Mouse (Mus musculus): ENCODE results near the gene Ninl. TPM values are rescaled to one million over a fixed set of nuclear protein-coding genes. Genes with fewer than 3 reads are reported as not detected.

The Ninl gene
- total RNA-seq, 1 experiment, result 22.4 TPM

DNA sequence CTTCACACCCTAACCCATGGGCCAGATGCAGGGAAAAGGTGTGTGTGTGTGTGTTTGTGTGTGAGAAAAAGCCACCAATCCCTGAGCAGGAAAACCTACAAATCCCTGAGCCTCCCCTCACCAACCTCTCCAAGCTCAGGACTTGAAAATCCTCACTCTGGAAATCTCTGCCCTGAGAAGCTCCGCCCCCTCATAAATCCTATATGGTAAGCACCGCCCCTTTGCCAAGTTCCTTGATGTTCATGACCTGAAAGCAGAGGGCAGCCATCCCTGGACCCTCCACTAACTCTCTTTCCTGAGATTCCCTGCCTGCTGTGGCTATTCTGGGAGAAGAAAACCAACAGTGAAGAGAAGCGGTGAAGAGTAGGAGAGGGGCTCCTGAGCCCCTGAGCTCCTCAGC lies 40.2 kb downstream of the Ninl start:
- Histone ChIP-seq H3K4me1 (ENCODE audit: control insufficient read depth in 2 of 2, insufficient read depth in 2 of 2, low read length in 2 of 2, poor library complexity in 1 of 2) (peaks cover 1 to 11% of the 10 kb centered on the region in 2 experiments; a peak in 1 of 4 replicates), H3K9ac (ENCODE audit: insufficient read depth, low read depth, low read length, poor library complexity, severe bottlenecking) (0 out of 2 replicates have a peak overlapping the region, but pooled peaks have one; percentile 10), H3K4me3 (ENCODE audit: insufficient read depth in 1 of 2, low read depth in 1 of 2, low read length in 2 of 2, poor library complexity in 1 of 2, severe bottlenecking in 1 of 2) (no peak overlapping the region), H3K27ac (ENCODE audit: insufficient read depth, low read depth, low read length, poor library complexity, severe bottlenecking) (no peak overlapping the region), H3K9me3 (ENCODE audit: control insufficient read depth, insufficient read depth, low read depth, low read length) (no peaks in the 10 kb centered on the region), H3K36me3 (ENCODE audit: control insufficient read depth, insufficient read depth, low read length, poor library complexity, severe bottlenecking) (no peaks in the 10 kb centered on the region)
- no peak for DNase-seq (ENCODE audit: low read depth, low spot score)
- in situ Hi-C loops (cut with MboI; ENCODE audit: low sequenced_read_pairs in 2 of 2, unreplicated experiment in 2 of 2), result no loop called here
- no peak for TF ChIP-seq CHD2 (IDR thresholded peaks at IDR 0.05; ENCODE audit: low read depth, low read length)
- TF ChIP-seq ZNF384 (IDR thresholded peaks at IDR 0.05; ENCODE audit: low read depth, low read length), result no peak
- no peak for TF ChIP-seq HCFC1 (IDR thresholded peaks at IDR 0.05; ENCODE audit: borderline replicate concordance, insufficient read depth, low read length)

DNA sequence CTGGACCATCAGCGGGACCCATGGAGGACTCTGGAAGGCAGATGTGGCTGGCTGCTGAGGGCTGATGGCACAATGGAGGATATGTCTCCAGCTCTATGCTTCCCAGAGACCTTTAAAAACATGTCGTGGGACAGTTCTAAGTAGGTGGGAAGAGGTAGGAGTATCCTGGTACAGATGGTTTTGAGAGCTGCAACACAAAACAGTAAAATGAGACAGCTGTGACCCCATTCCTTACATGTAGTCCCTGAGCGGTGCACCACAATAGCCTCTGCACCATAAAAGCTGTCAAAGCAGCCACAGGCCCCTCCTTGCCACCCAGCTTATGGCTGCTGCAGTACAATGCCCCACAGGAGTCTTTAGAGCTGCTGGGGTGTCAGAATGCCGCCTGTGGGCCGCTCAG lies 41.6 kb downstream of the Ninl start:
- no peak for TF ChIP-seq ZC3H11A (IDR thresholded peaks at IDR 0.05; ENCODE audit: borderline replicate concordance, low read depth, low read length)
- TF ChIP-seq MAFK (IDR thresholded peaks at IDR 0.05; ENCODE audit: insufficient read depth, low read depth, low read length), result no peak
- no peak for TF ChIP-seq CHD2 (IDR thresholded peaks at IDR 0.05; ENCODE audit: low read depth, low read length)
- TF ChIP-seq HCFC1 (IDR thresholded peaks at IDR 0.05; ENCODE audit: borderline replicate concordance, insufficient read depth, low read length), result no peak
- TF ChIP-seq ZNF384 (IDR thresholded peaks at IDR 0.05; ENCODE audit: low read depth, low read length), result no peak
- Histone ChIP-seq H3K4me3 (ENCODE audit: insufficient read depth in 1 of 2, low read depth in 1 of 2, low read length in 2 of 2, poor library complexity in 1 of 2, severe bottlenecking in 1 of 2) (no peak overlapping the region), H3K36me3 (ENCODE audit: control insufficient read depth, insufficient read depth, low read length, poor library complexity, severe bottlenecking) (no peaks in the 10 kb centered on the region), H3K27ac (ENCODE audit: insufficient read depth, low read depth, low read length, poor library complexity, severe bottlenecking) (no peak overlapping the region), H3K9ac (ENCODE audit: insufficient read depth, low read depth, low read length, poor library complexity, severe bottlenecking) (no peak overlapping the region), H3K9me3 (ENCODE audit: control insufficient read depth, insufficient read depth, low read depth, low read length) (no peaks in the 10 kb centered on the region), H3K4me1 (ENCODE audit: control insufficient read depth in 2 of 2, insufficient read depth in 2 of 2, low read length in 2 of 2, poor library complexity in 1 of 2) (peaks cover 1 to 11% of the 10 kb centered on the region in 2 experiments; a peak in 1 of 4 replicates)
- in situ Hi-C loops (cut with MboI; ENCODE audit: low sequenced_read_pairs in 2 of 2, unreplicated experiment in 2 of 2), result no loop called here
- no peak for DNase-seq (ENCODE audit: low read depth, low spot score)

DNA sequence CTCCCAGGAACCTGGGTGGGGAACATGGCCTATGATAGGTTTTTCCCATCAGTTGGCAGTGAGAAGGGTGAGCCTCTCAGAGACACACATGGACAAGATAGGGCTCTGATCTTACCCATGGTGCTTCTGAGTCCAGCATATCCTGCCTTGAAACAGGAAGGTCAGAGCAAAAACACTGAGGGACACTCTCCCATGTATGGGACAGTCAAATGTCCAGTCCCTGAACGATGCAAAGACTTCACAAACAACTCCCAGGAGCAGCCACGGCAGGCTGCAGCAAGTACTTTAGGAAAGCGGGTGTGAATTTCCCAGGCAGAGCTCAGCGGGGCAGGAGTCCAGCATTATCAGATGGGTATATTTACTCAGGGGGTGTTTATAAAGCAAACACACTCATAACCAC lies 43.9 kb downstream of the Ninl start:
- in situ Hi-C loops (cut with MboI; ENCODE audit: low sequenced_read_pairs in 2 of 2, unreplicated experiment in 2 of 2), result no loop called here
- Histone ChIP-seq H3K36me3 (ENCODE audit: control insufficient read depth, insufficient read depth, low read length, poor library complexity, severe bottlenecking) (no peaks in the 10 kb centered on the region), H3K9me3 (ENCODE audit: control insufficient read depth, insufficient read depth, low read depth, low read length) (no peaks in the 10 kb centered on the region), H3K27ac (ENCODE audit: insufficient read depth, low read depth, low read length, poor library complexity, severe bottlenecking) (no peak overlapping the region), H3K9ac (ENCODE audit: insufficient read depth, low read depth, low read length, poor library complexity, severe bottlenecking) (no peak overlapping the region), H3K4me3 (ENCODE audit: insufficient read depth in 1 of 2, low read depth in 1 of 2, low read length in 2 of 2, poor library complexity in 1 of 2, severe bottlenecking in 1 of 2) (no peak overlapping the region), H3K4me1 (ENCODE audit: control insufficient read depth in 2 of 2, insufficient read depth in 2 of 2, low read length in 2 of 2, poor library complexity in 1 of 2) (peaks cover 1 to 11% of the 10 kb centered on the region in 2 experiments; a peak in 1 of 4 replicates)
- TF ChIP-seq ZC3H11A (IDR thresholded peaks at IDR 0.05; ENCODE audit: borderline replicate concordance, low read depth, low read length) (no peak), CHD2 (IDR thresholded peaks at IDR 0.05; ENCODE audit: low read depth, low read length) (no peak), ZNF384 (IDR thresholded peaks at IDR 0.05; ENCODE audit: low read depth, low read length) (no peak), HCFC1 (IDR thresholded peaks at IDR 0.05; ENCODE audit: borderline replicate concordance, insufficient read depth, low read length) (no peak)
- no peak for DNase-seq (ENCODE audit: low read depth, low spot score)

DNA sequence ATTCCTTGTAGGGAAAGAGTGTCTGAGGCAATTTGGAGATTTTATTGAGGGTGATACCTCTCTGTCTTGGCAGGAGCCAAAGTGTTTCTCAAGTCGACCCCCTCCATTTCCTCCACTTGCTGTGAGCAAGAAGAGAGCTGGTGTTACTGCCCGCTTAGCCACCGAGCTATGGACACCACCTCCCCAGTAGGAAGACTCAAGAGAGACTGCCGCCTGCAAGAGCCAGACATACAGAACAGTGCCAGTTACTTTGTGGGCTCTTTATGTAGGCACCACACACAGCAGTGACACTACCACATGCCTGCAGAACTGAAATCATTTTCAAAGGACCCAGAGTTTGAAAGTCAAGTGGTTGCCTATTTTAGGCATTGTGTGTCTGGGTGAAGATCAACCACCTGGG lies 48.1 kb downstream of the Ninl start:
- Histone ChIP-seq H3K9ac (ENCODE audit: insufficient read depth, low read depth, low read length, poor library complexity, severe bottlenecking) (no peak overlapping the region), H3K9me3 (ENCODE audit: control insufficient read depth, insufficient read depth, low read depth, low read length) (no peaks in the 10 kb centered on the region), H3K36me3 (ENCODE audit: control insufficient read depth, insufficient read depth, low read length, poor library complexity, severe bottlenecking) (no peaks in the 10 kb centered on the region), H3K27ac (ENCODE audit: insufficient read depth, low read depth, low read length, poor library complexity, severe bottlenecking) (no peak overlapping the region), H3K4me1 (ENCODE audit: control insufficient read depth in 2 of 2, insufficient read depth in 2 of 2, low read length in 2 of 2, poor library complexity in 1 of 2) (no peaks in the 10 kb centered on the region), H3K4me3 (ENCODE audit: insufficient read depth in 1 of 2, low read depth in 1 of 2, low read length in 2 of 2, poor library complexity in 1 of 2, severe bottlenecking in 1 of 2) (no peak overlapping the region)
- in situ Hi-C loops (cut with MboI; ENCODE audit: low sequenced_read_pairs in 2 of 2, unreplicated experiment in 2 of 2), result no loop called here
- TF ChIP-seq ZC3H11A (IDR thresholded peaks at IDR 0.05; ENCODE audit: borderline replicate concordance, low read depth, low read length), result no peak
- no peak for TF ChIP-seq ZNF384 (IDR thresholded peaks at IDR 0.05; ENCODE audit: low read depth, low read length)
- no peak for TF ChIP-seq MAFK (IDR thresholded peaks at IDR 0.05; ENCODE audit: insufficient read depth, low read depth, low read length)
- TF ChIP-seq CHD2 (IDR thresholded peaks at IDR 0.05; ENCODE audit: low read depth, low read length), result no peak
- no peak for TF ChIP-seq HCFC1 (IDR thresholded peaks at IDR 0.05; ENCODE audit: borderline replicate concordance, insufficient read depth, low read length)
- no peak for DNase-seq (ENCODE audit: low read depth, low spot score)

DNA sequence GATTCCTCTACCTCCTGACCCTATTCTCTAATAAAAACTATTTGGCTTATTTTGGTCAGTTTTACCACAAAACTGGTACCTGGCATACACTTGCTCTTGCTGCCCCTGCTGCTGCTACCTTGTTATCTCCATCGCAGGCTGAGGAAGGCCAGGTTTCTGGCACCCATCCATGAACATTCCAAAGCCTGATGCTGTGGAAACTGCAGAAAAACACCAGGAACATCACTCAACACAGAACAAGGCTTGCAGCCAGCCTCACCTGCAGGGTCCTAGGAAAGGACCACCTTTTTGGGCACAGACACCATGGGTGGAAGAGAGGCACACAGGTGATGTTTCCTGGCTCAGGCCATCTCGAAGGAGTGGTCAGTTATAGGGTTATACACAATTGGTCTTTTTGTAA lies 48.7 kb downstream of the Ninl start:
- DNase-seq (ENCODE audit: low read depth, low spot score), result no peak
- TF ChIP-seq MAFK (IDR thresholded peaks at IDR 0.05; ENCODE audit: insufficient read depth, low read depth, low read length) (no peak), HCFC1 (IDR thresholded peaks at IDR 0.05; ENCODE audit: borderline replicate concordance, insufficient read depth, low read length) (no peak), ZNF384 (IDR thresholded peaks at IDR 0.05; ENCODE audit: low read depth, low read length) (no peak), ZC3H11A (IDR thresholded peaks at IDR 0.05; ENCODE audit: borderline replicate concordance, low read depth, low read length) (no peak), CHD2 (IDR thresholded peaks at IDR 0.05; ENCODE audit: low read depth, low read length) (no peak)
- no peak overlapping the region for H3K9ac ChIP-seq (ENCODE audit: insufficient read depth, low read depth, low read length, poor library complexity, severe bottlenecking)
- H3K27ac ChIP-seq (ENCODE audit: insufficient read depth, low read depth, low read length, poor library complexity, severe bottlenecking), result no peak overlapping the region
- in situ Hi-C loops (cut with MboI; ENCODE audit: low sequenced_read_pairs in 2 of 2, unreplicated experiment in 2 of 2), result no loop called here
- H3K36me3 ChIP-seq (ENCODE audit: control insufficient read depth, insufficient read depth, low read length, poor library complexity, severe bottlenecking), result no peaks in the 10 kb centered on the region
- no peaks in the 10 kb centered on the region for H3K4me1 ChIP-seq (ENCODE audit: control insufficient read depth in 2 of 2, insufficient read depth in 2 of 2, low read length in 2 of 2, poor library complexity in 1 of 2)
- no peaks in the 10 kb centered on the region for H3K9me3 ChIP-seq (ENCODE audit: control insufficient read depth, insufficient read depth, low read depth, low read length)
- no peak overlapping the region for H3K4me3 ChIP-seq (ENCODE audit: insufficient read depth in 1 of 2, low read depth in 1 of 2, low read length in 2 of 2, poor library complexity in 1 of 2, severe bottlenecking in 1 of 2)

Data from ES-E14 (cell line).